Mouse (Mus musculus): ENCODE results near the gene Sec24b.

DNA sequence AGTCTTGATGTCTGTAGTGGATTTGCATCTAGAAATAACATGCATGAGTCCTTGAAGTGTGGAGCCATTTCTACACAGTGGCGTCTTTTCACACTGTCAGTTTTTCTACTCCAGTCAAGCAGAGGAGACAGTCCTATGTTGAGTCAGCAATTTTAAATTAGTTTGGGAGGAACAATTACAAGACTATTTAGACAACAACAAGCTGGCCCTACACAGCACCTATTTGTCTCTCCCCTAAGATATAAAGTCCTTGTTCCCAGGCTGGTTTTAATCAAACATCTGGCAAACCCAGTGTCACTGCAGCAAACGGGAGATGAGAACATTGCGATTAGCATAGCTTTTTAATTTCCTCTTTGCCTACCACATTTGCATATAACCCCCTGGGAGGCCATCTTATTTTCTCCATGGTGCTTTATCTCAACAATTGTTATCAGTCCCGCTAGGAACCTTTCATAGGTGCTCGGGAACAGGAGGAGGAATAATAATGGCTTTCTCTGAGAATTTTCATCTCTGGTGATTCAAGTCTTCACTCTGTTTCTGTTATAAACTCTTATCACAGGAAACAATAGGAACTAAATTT, 32.9 kb upstream of the Sec24b start:
- TF ChIP-seq POLR2A (IDR thresholded peaks at IDR 0.05; ENCODE audit: low read depth, low read length), result no peak
- TF ChIP-seq CTCF (IDR thresholded peaks at IDR 0.05; ENCODE audit: extremely low read depth, insufficient read depth, insufficient read length, insufficient replicate concordance), result no peak

Data from spleen, adult 2 months (tissue).